Mouse (Mus musculus): ENCODE measurements around the gene Zc4h2. TPM values are rescaled to one million over a fixed set of nuclear protein-coding genes. Genes with fewer than 3 reads are reported as not detected.

Zc4h2 gene
- 1 to 10 TPM; 3.8 to 7.4 TPM for polyA plus RNA-seq (2017; shearing (Covaris generic))

- peak; percentile 99 for ATAC-seq
Measured at GRCm38 (mm10) chrX:95657804-95658599, at the start of gene Zc4h2. Gene Zc4h2 (minus strand): TSS chrX:95658509.

- peak; percentile 61 for ATAC-seq
Measured at GRCm38 (mm10) chrX:95687119-95687518, 28.8 kb upstream of the Zc4h2 start.

- ATAC-seq: no peak
Measured at GRCm38 (mm10) chrX:95682206-95682605, 23.9 kb upstream of the Zc4h2 start.

GRCm38 (mm10) chrX:95658600-95659084 is 333 bp upstream of the Zc4h2 start:
- ATAC-seq: peak; percentile 46

GRCm38 (mm10) chrX:95600609-95601008 is 57.7 kb downstream of the Zc4h2 start:
- ATAC-seq: no peak

Other genes with a start within 250 kb of the Zc4h2 start
- gene Amer1, start 213.6 kb downstream of the Zc4h2 start, polyA plus RNA-seq (2017; shearing (Covaris generic)): 10 to 100 TPM in 1 of 2 experiments, 1 to 10 TPM in 1; 7.8 to 10.2 TPM
- gene Asb12, start 100.5 kb downstream of the Zc4h2 start, polyA plus RNA-seq (2017; shearing (Covaris generic)): not detected
- not detected for gene Pfn5, start 100.4 kb downstream of the Zc4h2 start, polyA plus RNA-seq (2017; shearing (Covaris generic))
- 1 to 10 TPM; 1.2 to 2.0 TPM for gene Zc3h12b, start 53.2 kb upstream of the Zc4h2 start, polyA plus RNA-seq (2017; shearing (Covaris generic))

Data from CD4-positive, CD25-positive, alpha-beta regulatory T cell, adult 4 months (primary cell).